Mouse (Mus musculus): ENCODE measurements at regions not wholly inside any gene's neighbourhood (a gene's known extent, or its start where the extent isn't known, plus 50 kb on each side); places are given as distances from the start of the nearest gene placed in this dataset.

DNA sequence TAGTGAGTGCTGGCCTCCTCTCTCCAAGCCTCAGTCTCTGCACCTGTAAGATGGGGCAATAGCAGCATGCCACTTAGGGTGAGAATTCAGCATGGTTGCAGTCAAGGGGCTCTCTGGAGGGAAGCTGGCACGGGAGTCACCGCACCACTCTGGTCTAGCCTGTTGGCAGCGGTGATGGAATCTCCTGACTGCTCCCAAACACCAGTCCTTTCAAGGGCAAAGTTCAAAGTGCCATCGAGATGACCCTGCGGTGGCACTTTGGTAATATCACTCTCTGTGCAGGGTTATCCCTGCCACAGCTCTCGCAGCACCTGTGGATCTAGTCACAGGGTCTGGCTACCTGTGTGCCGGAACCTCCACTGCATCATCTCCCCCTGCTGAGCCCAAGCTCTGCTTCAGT is 54.3 kb upstream of the Slc45a1 start:
- no peak for TF ChIP-seq CTCF (conservative IDR thresholded peaks at IDR 0.05; ENCODE audit: low read length)
- TF ChIP-seq POU5F1 (IDR thresholded peaks at IDR 0.05; ENCODE audit: borderline replicate concordance, low read length), result no peak
- no peak for TF ChIP-seq NANOG (IDR thresholded peaks at IDR 0.05; ENCODE audit: borderline replicate concordance, low read length)

Data from E14TG2a.4 (cell line).